Mouse (Mus musculus): Measurements from ENCODE around the gene A030014E15Rik.

DNA sequence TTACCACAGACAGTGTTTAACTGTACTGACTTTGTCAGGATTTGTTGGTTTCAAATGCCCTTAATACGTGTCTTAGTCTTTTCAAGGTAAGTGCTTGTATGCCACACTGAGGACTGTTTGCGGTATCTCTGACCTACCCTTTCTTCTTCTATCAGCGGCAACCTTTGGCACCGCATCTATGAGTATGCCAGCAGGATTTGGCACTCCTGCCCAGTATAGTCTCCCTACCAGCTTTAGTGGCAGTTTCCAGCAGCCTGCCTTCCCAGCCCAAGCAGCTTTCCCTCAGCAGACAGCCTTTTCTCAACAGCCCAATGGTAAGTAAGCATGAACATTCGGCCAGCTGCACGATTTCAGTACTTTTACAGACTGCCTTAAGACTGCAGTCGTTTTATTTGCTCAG is 31.4 kb upstream of the A030014E15Rik start:
- TF ChIP-seq MYOD1 (IDR thresholded peaks at IDR 0.05; ENCODE audit: control insufficient read depth in 1 of 3, insufficient read length in 2 of 3, low read depth in 2 of 3) (no peak), MAX (IDR thresholded peaks at IDR 0.05; ENCODE audit: low read depth) (no peak), SRF (IDR thresholded peaks at IDR 0.05; ENCODE audit: control insufficient read depth, insufficient read length, low read depth) (no peak)
